In genomic region chr9:7292132-7292531, GRCm38 (mm10) we compare ENCODE assay signal across 22 mouse cellular contexts. TPM values are rescaled to one million over a fixed set of nuclear protein-coding genes. Genes with fewer than 3 reads are reported as not detected.
A peak's percentile ranks its signal among the peaks of the same experiment; 100 is the strongest.
DNase-seq lines count a peak whose midpoint lies in the region; ATAC-seq and TF ChIP-seq lines count a peak whose summit lies in the region.
"Had no signal": no experiment of that assay in that cellular context is flagged by ENCODE, and none has a peak within 500 bp of the region (broad histone marks: within the 10 kb centered on the region; RNA-seq: fewer than 3 reads in every experiment).

No protein-coding gene starts in this region.

- 0 out of 2 replicates have a peak, but pooled peaks have one; percentile 21 for TF ChIP-seq CTCF in heart, adult 2 months (IDR thresholded peaks at IDR 0.05)

- no peaks in the 10 kb centered on the region for H3K9me3 ChIP-seq in heart, embryonic 11.5 days (replicated peaks; ENCODE audit: control insufficient read depth, low read length)
- no peaks in the 10 kb centered on the region for H3K9me3 ChIP-seq in kidney, embryonic 14.5 days (ENCODE audit: control insufficient read depth, low read length)
- H3K9me3 ChIP-seq: forebrain, embryonic 12.5 days; G1E; hindbrain, embryonic 10.5 days; lung, embryonic 15.5 days; megakaryocyte, embryonic 14.5 days; neural tube, embryonic 12.5 days had no signal

- H3K27me3 ChIP-seq in heart, adult 2 months (ENCODE audit: control insufficient read depth, insufficient read depth, low read length) = no peaks in the 10 kb centered on the region
- H3K27me3 ChIP-seq in heart, embryonic 11.5 days (ENCODE audit: control insufficient read depth, insufficient read depth, low read length) = no peaks in the 10 kb centered on the region
- H3K27me3 ChIP-seq in kidney, embryonic 14.5 days (ENCODE audit: control insufficient read depth, insufficient read depth, low read length) = no peaks in the 10 kb centered on the region
- H3K27me3 ChIP-seq in splenic B cell, adult 2 months (ENCODE audit: control insufficient read depth, insufficient read depth, low read length, poor library complexity, severe bottlenecking) = no peaks in the 10 kb centered on the region
- H3K27me3 ChIP-seq: forebrain, embryonic 12.5 days; lung, embryonic 15.5 days; megakaryocyte, embryonic 14.5 days; neural tube, embryonic 12.5 days had no signal

- WGBS in heart, adult 2 months = 13% methylated on average over 1 of the region's 1 CpGs
- 17% methylated on average over 1 of the region's 1 CpGs for WGBS in heart, embryonic 11.5 days (ENCODE audit: insufficient replicate concordance)
- WGBS in kidney, embryonic 14.5 days = 32% methylated on average over 1 of the region's 1 CpGs

- no peak for DNase-seq in heart, adult 2 months
- DNase-seq in kidney, postnatal 4 days = peak; percentile 5 to 9
- peak; percentile 21 for DNase-seq in lung, postnatal 10 days
- DNase-seq in lung, adult 18-20 months = no peak
- DNase-seq in splenic B cell, adult 2 months (ENCODE audit: low read depth, low spot score) = peak; percentile 5
- DNase-seq in gastrocnemius, postnatal 10 days = no peak
- DNase-seq: adrenal gland, postnatal 25 days; cerebellum, postnatal 10 days; embryo, embryonic 11 days; gastrocnemius, postnatal 25 days; thymus, adult 2 months had no signal

- no peak for TF ChIP-seq POLR2A in heart, adult 2 months (IDR thresholded peaks at IDR 0.05; ENCODE audit: insufficient read depth, low read depth, low read length)

- H3K79me2 ChIP-seq in heart, adult 2 months (replicated peaks; ENCODE audit: control insufficient read depth, insufficient read depth, low read length) = no peaks in the 10 kb centered on the region

- no peaks in the 10 kb centered on the region for H3K36me3 ChIP-seq in heart, adult 2 months (ENCODE audit: control insufficient read depth, insufficient read depth, low read length)
- H3K36me3 ChIP-seq in heart, embryonic 11.5 days (ENCODE audit: control insufficient read depth, insufficient read depth, low read length) = no peaks in the 10 kb centered on the region
- no peaks in the 10 kb centered on the region for H3K36me3 ChIP-seq in kidney, embryonic 14.5 days (ENCODE audit: control insufficient read depth, insufficient read depth, low read length)
- no peaks in the 10 kb centered on the region for H3K36me3 ChIP-seq in splenic B cell, adult 2 months (ENCODE audit: control insufficient read depth, insufficient read depth, low read length, poor library complexity, severe bottlenecking)
- H3K36me3 ChIP-seq: forebrain, embryonic 12.5 days; G1E; hindbrain, embryonic 10.5 days; lung, embryonic 15.5 days; neural tube, embryonic 12.5 days had no signal

- H3K9ac ChIP-seq in heart, adult 2 months (ENCODE audit: low read depth, low read length) = no peak overlapping the region
- no peak overlapping the region for H3K9ac ChIP-seq in heart, embryonic 11.5 days (ENCODE audit: low read depth, low read length)
- no peak overlapping the region for H3K9ac ChIP-seq in kidney, embryonic 14.5 days (ENCODE audit: low read depth, low read length)
- H3K9ac ChIP-seq: forebrain, embryonic 12.5 days; lung, embryonic 15.5 days; neural tube, embryonic 12.5 days had no signal

- no peak overlapping the region for H3K4me3 ChIP-seq in heart, adult 2 months
- H3K4me3 ChIP-seq in heart, embryonic 11.5 days (ENCODE audit: low read depth, low read length) = no peak overlapping the region
- H3K4me3 ChIP-seq in kidney, embryonic 14.5 days (ENCODE audit: low read length) = no peak overlapping the region
- H3K4me3 ChIP-seq: forebrain, embryonic 12.5 days; hindbrain, embryonic 10.5 days; lung, embryonic 15.5 days; megakaryocyte, embryonic 14.5 days; neural tube, embryonic 12.5 days had no signal

- intact Hi-C loops in heart, adult 2 months (cut with DNase I) = no loop called here

- no peak for ATAC-seq in heart, embryonic 11.5 days (replicated peaks; ENCODE audit: insufficient number of reproducible peaks, low FRiP score, low TSS enrichment)
- no peak for ATAC-seq in kidney, embryonic 14.5 days (ENCODE audit: low FRiP score, low TSS enrichment)
- ATAC-seq: intestine, embryonic 16.5 days had no signal

- H3K4me2 ChIP-seq in heart, embryonic 11.5 days = no peak overlapping the region
- H3K4me2 ChIP-seq in kidney, embryonic 14.5 days (replicated peaks; ENCODE audit: low read depth, low read length) = no peak overlapping the region
- H3K4me2 ChIP-seq: forebrain, embryonic 12.5 days; lung, embryonic 15.5 days; neural tube, embryonic 12.5 days had no signal

- no peak for TF ChIP-seq EP300 in heart, adult 2 months (IDR thresholded peaks at IDR 0.05; ENCODE audit: insufficient read depth, low read depth, low read length)

- H3K27ac ChIP-seq in heart, adult 2 months = no peak overlapping the region
- H3K27ac ChIP-seq in heart, embryonic 11.5 days (ENCODE audit: low read depth, low read length) = no peak overlapping the region
- H3K27ac ChIP-seq in kidney, embryonic 14.5 days (ENCODE audit: low read depth, low read length) = no peak overlapping the region
- H3K27ac ChIP-seq: forebrain, embryonic 12.5 days; hindbrain, embryonic 10.5 days; lung, embryonic 15.5 days; neural tube, embryonic 12.5 days had no signal

- no peaks in the 10 kb centered on the region for H3K4me1 ChIP-seq in heart, adult 2 months (ENCODE audit: control insufficient read depth, insufficient read depth, low read length)
- H3K4me1 ChIP-seq in heart, embryonic 11.5 days (ENCODE audit: control insufficient read depth, insufficient read depth, low read length) = no peaks in the 10 kb centered on the region
- H3K4me1 ChIP-seq in kidney, embryonic 14.5 days (ENCODE audit: control insufficient read depth, insufficient read depth, low read length) = no peaks in the 10 kb centered on the region
- H3K4me1 ChIP-seq: forebrain, embryonic 12.5 days; hindbrain, embryonic 10.5 days; lung, embryonic 15.5 days; megakaryocyte, embryonic 14.5 days; neural tube, embryonic 12.5 days had no signal

RNA-seq across cellular contexts. Expression of gene Mmp13, which starts 19.8 kb away (rescaled TPM):
- under 1 TPM; 0.16 to 0.44 TPM for total RNA-seq in heart, adult 2 months (2021)
- 0.45 and 0.59 TPM in 2 replicates for polyA plus RNA-seq in heart, adult 2 months (2012; rRNA removed)
- polyA plus RNA-seq in heart, embryonic 11.5 days (2014; fragmentation: Nextera tagmentation; extraction: Ambion mirVana) = not detected in 2 replicates
- 0.26 TPM in 1 of 2 replicates, not detected in the other for polyA plus RNA-seq in kidney, embryonic 14.5 days (2014; fragmentation: Nextera tagmentation; extraction: Ambion mirVana)
- 10 to 100 TPM in 1 of 2 experiments, not detected in 1; 47.5 TPM for total RNA-seq in gastrocnemius, postnatal 10 days (2021)
- total RNA-seq: gastrocnemius, postnatal 25 days; layer of hippocampus, postnatal 25 days had no signal
- polyA plus RNA-seq: forebrain, embryonic 12.5 days; G1E; hindbrain, embryonic 10.5 days; neural tube, embryonic 12.5 days had no signal

RNA-seq across cellular contexts. Expression of gene Mmp12, which starts 52.0 kb away (rescaled TPM):
- under 1 TPM; 0.41 to 0.65 TPM for total RNA-seq in heart, adult 2 months (2021)
- 0.20 and 0.49 TPM in 2 replicates for polyA plus RNA-seq in heart, adult 2 months (2012; rRNA removed)
- not detected in 2 replicates for polyA plus RNA-seq in heart, embryonic 11.5 days (2014; fragmentation: Nextera tagmentation; extraction: Ambion mirVana)
- not detected in 2 replicates for polyA plus RNA-seq in kidney, embryonic 14.5 days (2014; fragmentation: Nextera tagmentation; extraction: Ambion mirVana)
- not detected for total RNA-seq in gastrocnemius, postnatal 10 days (2021)
- total RNA-seq: gastrocnemius, postnatal 25 days; layer of hippocampus, postnatal 25 days had no signal
- polyA plus RNA-seq: forebrain, embryonic 12.5 days; G1E; hindbrain, embryonic 10.5 days; limb, embryonic 14.5 days; neural tube, embryonic 12.5 days had no signal

Comparison
In these comparisons a context has a peak if more than half of its experiments do, and no peak if none do; other contexts are left out.
1. DNase-seq: peak in kidney, postnatal 4 days (2 of 2), lung, postnatal 10 days (single experiment) and splenic B cell, adult 2 months (single experiment); none in heart, adult 2 months (0 of 2), lung, adult 18-20 months (0 of 2) and gastrocnemius, postnatal 10 days (single experiment).